Mouse (Mus musculus) erythroblast, embryonic 14.5 days (primary cell): ENCODE results near the gene Cryaa.

Source experiments
- GATA1 ChIP-seq: IDR thresholded peaks from 2 replicates; pipeline ENCODE4 v1.6.1; 2012; ENCODE audit warnings: low read length, inconsistent platforms, mixed read lengths
- TAL1 ChIP-seq: IDR thresholded peaks from 3 replicates; pipeline ENCODE4 v1.6.1; 2012; ENCODE audit warnings: low read length, inconsistent platforms, mixed read lengths

DNA sequence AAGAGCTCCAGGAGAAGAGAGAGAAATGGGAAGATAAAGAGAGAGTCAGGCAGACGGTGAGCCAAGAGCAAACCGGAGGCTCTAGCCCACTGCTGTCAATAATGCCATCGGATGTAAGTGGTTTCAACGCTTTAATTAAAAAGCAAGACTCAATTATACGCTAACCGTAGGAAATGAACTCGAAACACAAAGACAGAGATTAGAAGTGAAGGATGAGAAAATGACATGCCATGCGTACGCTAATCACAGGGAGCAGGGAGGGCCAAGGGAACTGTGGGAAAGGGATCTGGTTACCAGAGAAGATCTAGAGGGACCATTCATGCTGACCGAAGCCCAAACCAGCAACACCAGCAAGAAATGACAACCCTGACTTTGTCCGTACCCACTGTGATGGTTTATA lies 37.4 kb downstream of the Cryaa start:
- TF ChIP-seq TAL1 (no peak), GATA1 (no peak)
